Mouse (Mus musculus): ENCODE measurements around the gene Cers3.

GRCm38 (mm10) chr7:66849316-66849715 is 106.0 kb downstream of the Cers3 start:
- TF ChIP-seq MYOG (IDR thresholded peaks at IDR 0.05; ENCODE audit: control insufficient read depth, extremely low read depth, insufficient read length) (no peak), CTCF (IDR thresholded peaks at IDR 0.05; ENCODE audit: control insufficient read depth, insufficient read depth, insufficient read length) (no peak), USF1 (IDR thresholded peaks at IDR 0.05; ENCODE audit: low read depth) (no peak), MAX (IDR thresholded peaks at IDR 0.05) (no peak)

Measured in C2C12 (cell line).